Mouse (Mus musculus) limb, embryonic 13.5 days (tissue): ENCODE measurements around the gene Uba7. TPM values are rescaled to one million over a fixed set of nuclear protein-coding genes. Genes with fewer than 3 reads are reported as not detected.

ENCODE experiments used
- ATAC-seq: fragments of 200-750 bp; cut with Nextera tagmentation; 2 replicates; pipeline ENCODE4 v1.8.0; 2017; ENCODE audit warnings: low read depth, moderate number of reproducible peaks, moderate TSS enrichment; ENCODE audit not compliant: low FRiP score
- H3K27ac ChIP-seq: fragments of 300-500 bp; sonication (generic); 2 replicates; pipeline ENCODE4 v1.5.1; 2015; ENCODE audit warnings: inconsistent platforms, mild to moderate bottlenecking, moderate library complexity
- H3K27me3 ChIP-seq: fragments of 300-500 bp; sonication (generic); 2 replicates; pipeline ENCODE4 v1.6.1; 2015; ENCODE audit warnings: mild to moderate bottlenecking, inconsistent platforms
- H3K36me3 ChIP-seq: fragments of 300-500 bp; sonication (generic); 2 replicates; pipeline ENCODE4 v1.6.1; 2015; ENCODE audit warnings: inconsistent platforms, mild to moderate bottlenecking, moderate library complexity
- H3K4me1 ChIP-seq: fragments of 300-500 bp; sonication (generic); 2 replicates; pipeline ENCODE4 v1.6.1; 2015; ENCODE audit warnings: inconsistent platforms
- H3K4me2 ChIP-seq: fragments of 300-500 bp; sonication (generic); replicated peaks from 2 replicates; pipeline ENCODE4 v1.6.1; 2015; ENCODE audit warnings: inconsistent platforms, mild to moderate bottlenecking, moderate library complexity
- H3K4me3 ChIP-seq: fragments of 300-500 bp; sonication (generic); 2 replicates; pipeline ENCODE4 v1.5.1; 2015; ENCODE audit warnings: moderate library complexity, mild to moderate bottlenecking, inconsistent platforms
- H3K9ac ChIP-seq: fragments of 300-500 bp; sonication (generic); 2 replicates; pipeline ENCODE4 v1.6.1; 2015; ENCODE audit warnings: mild to moderate bottlenecking, inconsistent platforms
- H3K9me3 ChIP-seq: fragments of 300-500 bp; sonication (generic); 2 replicates; pipeline ENCODE4 v1.6.1; 2016; ENCODE audit warnings: inconsistent platforms
- WGBS: fragments of 180-500 bp; shearing (Covaris S2); methylation state at CpG from one replicate; pipeline ENCODE4 v1.1.7; 2015; 5-methylcytosine and 5-hydroxymethylcytosine counted together
- polyA plus RNA-seq: library from polyadenylated mRNA; unstranded; fragments of >200 nt; fragmentation: Nextera tagmentation; extraction: Ambion mirVana; gene quantifications from 2 replicates; pipeline ENCODE4 v1.2.1, GENCODE M21; 2015

The Uba7 gene
- polyA plus RNA-seq, 1 experiment from 2014 or later: 34.6 TPM

DNA sequence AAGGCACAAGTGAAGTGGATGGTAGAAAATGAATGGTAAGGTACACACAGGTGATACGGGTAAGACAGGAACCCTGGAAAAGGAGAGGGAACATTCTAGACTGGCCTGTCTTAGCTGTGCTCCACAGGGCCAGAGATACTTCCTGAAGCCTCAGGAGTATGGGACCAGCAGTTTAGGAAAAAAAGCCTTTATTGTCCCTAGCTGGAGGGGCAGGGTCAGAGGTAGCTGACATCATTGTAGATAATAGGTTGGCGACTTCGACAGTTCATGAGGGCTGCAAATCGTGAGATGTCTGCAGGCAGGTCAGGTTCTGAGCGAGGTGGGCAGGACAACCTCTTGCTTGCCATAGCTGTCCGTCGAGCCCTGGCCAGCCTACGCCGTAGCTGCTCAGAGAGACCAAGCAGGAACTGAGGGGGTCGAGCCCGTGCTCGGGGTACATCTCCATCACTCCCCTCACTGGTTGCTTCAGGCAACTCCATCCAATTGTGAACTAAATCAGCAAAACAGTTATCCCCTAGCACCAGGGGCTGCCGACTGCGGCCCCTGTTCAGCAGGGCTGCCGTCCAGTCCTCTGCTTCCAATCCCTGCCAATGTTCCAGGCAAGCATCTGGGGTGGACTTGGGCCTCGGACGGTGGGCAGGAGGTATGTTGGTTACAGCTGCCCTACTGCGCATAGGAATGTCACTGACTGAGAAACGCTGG lies 8.9 kb downstream of the Uba7 start:
- ATAC-seq: no peak
- Histone ChIP-seq H3K4me3 (peak overlapping the region; percentile 88), H3K27ac (peak overlapping the region; percentile 100), H3K4me1 (peaks cover 79% of the 10 kb centered on the region), H3K27me3 (no peaks in the 10 kb centered on the region), H3K4me2 (peak overlapping the region; percentile 97), H3K9ac (peak overlapping the region; percentile 88), H3K36me3 (peaks cover 6% of the 10 kb centered on the region; the same call in 1 of the 2 replicates), H3K9me3 (no peaks in the 10 kb centered on the region)
- 16% methylated on average over 19 of the region's 19 CpGs for WGBS

- Histone ChIP-seq H3K4me3 (peak overlapping the region; percentile 88), H3K4me2 (peak overlapping the region; percentile 97), H3K4me1 (peaks cover 75% of the 10 kb centered on the region), H3K9me3 (no peaks in the 10 kb centered on the region), H3K27ac (peak overlapping the region; percentile 100), H3K27me3 (no peaks in the 10 kb centered on the region), H3K36me3 (peaks cover 6% of the 10 kb centered on the region; the same call in 1 of the 2 replicates), H3K9ac (peak overlapping the region; percentile 88)
- WGBS: 17% methylated on average over 9 of the region's 9 CpGs
- ATAC-seq: no peak
These were observed 9.4 kb downstream of the Uba7 start for GRCm38 (mm10) chr9:107984754-107985055.

DNA sequence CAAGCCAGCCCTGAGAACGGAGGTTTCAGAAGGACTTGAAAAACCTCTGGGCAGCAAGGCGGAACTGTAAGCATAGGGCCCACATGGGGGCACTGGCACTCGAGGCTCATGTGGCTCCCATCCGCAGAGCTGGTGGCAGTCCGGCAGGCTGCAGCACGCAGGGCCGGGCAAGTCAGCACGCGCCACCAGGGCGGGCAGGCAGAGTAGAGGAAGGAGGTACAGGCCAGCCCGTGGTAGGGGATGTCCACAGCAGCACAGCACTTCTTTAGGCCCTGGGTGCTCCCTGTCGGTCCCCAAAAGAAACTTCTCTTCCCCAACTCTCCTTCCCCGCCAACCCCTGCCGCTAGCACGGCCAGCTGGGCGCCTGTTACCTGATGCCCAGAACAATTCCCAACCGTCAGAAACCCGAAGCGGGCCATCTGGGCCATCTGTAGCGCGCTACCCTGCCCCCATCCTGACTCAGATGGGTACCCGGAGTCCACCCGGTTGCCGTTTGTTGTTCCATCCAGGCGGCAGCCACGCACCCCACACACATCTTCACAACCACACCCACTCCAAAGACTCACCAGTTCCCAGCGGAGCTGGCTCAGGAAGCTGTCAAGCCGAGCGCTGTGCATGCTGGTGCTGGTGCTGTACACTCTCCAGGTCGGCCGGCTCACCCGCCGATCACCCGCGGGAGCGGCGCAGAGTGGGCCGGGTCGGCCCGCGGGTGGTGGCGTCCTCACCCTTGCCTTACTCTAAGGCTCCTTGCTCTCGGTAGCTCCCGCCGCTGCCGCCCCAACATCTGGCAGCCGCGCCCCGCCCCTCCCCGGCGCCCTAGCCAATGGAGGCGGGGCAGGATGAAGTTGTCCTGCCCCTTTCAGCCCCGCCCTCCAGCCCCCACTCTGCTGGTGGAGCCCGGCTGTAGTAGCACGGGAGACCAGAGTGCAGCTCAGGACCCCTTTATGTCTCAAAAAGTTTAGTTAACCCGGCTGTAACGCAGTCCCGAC lies 10.1 kb downstream of the Uba7 start, which contains the start of gene Inka1:
Gene Inka1 (minus strand): TSS at position 749 of the 989 bp plus-strand sequence.
- H3K9me3 ChIP-seq: no peaks in the 10 kb centered on the region
- ATAC-seq: peak; percentile 64
- peak within 1 kb of the TSS; percentile 100 for H3K27ac ChIP-seq
- H3K4me1 ChIP-seq: peaks cover 68% of the 10 kb centered on the region
- peaks cover 6% of the 10 kb centered on the region; the same call in 1 of the 2 replicates for H3K36me3 ChIP-seq
- under 1% methylated on average over 58 of the region's 58 CpGs for WGBS
- peak within 1 kb of the TSS; percentile 88 for H3K4me3 ChIP-seq
- no peaks in the 10 kb centered on the region for H3K27me3 ChIP-seq
- peak within 1 kb of the TSS; percentile 97 for H3K4me2 ChIP-seq
- peak within 1 kb of the TSS; percentile 88 for H3K9ac ChIP-seq

- Histone ChIP-seq H3K4me3 (peak overlapping the region; percentile 88), H3K36me3 (peaks cover 6% of the 10 kb centered on the region; the same call in 1 of the 2 replicates), H3K4me1 (peaks cover 58% of the 10 kb centered on the region), H3K27ac (peak overlapping the region; percentile 100), H3K4me2 (peak overlapping the region; percentile 97), H3K9ac (peak overlapping the region; percentile 88; the same call in 1 of the 2 replicates), H3K27me3 (no peaks in the 10 kb centered on the region), H3K9me3 (no peaks in the 10 kb centered on the region)
- WGBS: 5% methylated on average over 18 of the region's 18 CpGs
- no peak for ATAC-seq
These were observed 11.1 kb downstream of the Uba7 start for GRCm38 (mm10) chr9:107986376-107986775.

GRCm38 (mm10) chr9:107987950-107988349 lies 12.6 kb downstream of the Uba7 start:
- H3K4me3 ChIP-seq: no peak overlapping the region
- no peak overlapping the region for H3K4me2 ChIP-seq
- H3K27ac ChIP-seq: no peak overlapping the region
- H3K9me3 ChIP-seq: no peaks in the 10 kb centered on the region
- peak overlapping the region; percentile 19; the same call in 1 of the 2 replicates for H3K9ac ChIP-seq
- no peak for ATAC-seq
- no peaks in the 10 kb centered on the region for H3K27me3 ChIP-seq
- WGBS: 60% methylated on average over 3 of the region's 3 CpGs
- H3K36me3 ChIP-seq: peaks cover 6% of the 10 kb centered on the region; the same call in 1 of the 2 replicates
- H3K4me1 ChIP-seq: peaks cover 51% of the 10 kb centered on the region

- WGBS: 36% methylated on average over 2 of the region's 2 CpGs
- peak; percentile 33; the same call in 1 of the 2 replicates for ATAC-seq
- H3K9me3 ChIP-seq: no peaks in the 10 kb centered on the region
- no peak within 1 kb of the TSS for H3K27ac ChIP-seq
- no peaks in the 10 kb centered on the region for H3K27me3 ChIP-seq
- H3K4me1 ChIP-seq: peaks cover 22% of the 10 kb centered on the region
- H3K9ac ChIP-seq: no peak within 1 kb of the TSS
- no peaks in the 10 kb centered on the region for H3K36me3 ChIP-seq
- H3K4me3 ChIP-seq: no peak within 1 kb of the TSS
- no peak within 1 kb of the TSS for H3K4me2 ChIP-seq
These were observed 16.9 kb downstream of the Uba7 start, which contains the start of gene Cdhr4 for GRCm38 (mm10) chr9:107992197-107992596. Gene Cdhr4, plus strand, starts transcription at chr9:107992497.

GRCm38 (mm10) chr9:107993013-107993412 lies 17.7 kb downstream of the Uba7 start:
- Histone ChIP-seq H3K4me3 (no peak overlapping the region), H3K9ac (no peak overlapping the region), H3K27ac (no peak overlapping the region), H3K27me3 (no peaks in the 10 kb centered on the region), H3K4me2 (no peak overlapping the region), H3K4me1 (peaks cover 14% of the 10 kb centered on the region), H3K9me3 (no peaks in the 10 kb centered on the region), H3K36me3 (no peaks in the 10 kb centered on the region)
- no peak for ATAC-seq
- WGBS: 82% methylated on average over 11 of the region's 11 CpGs

- Histone ChIP-seq H3K9me3 (no peaks in the 10 kb centered on the region), H3K36me3 (no peaks in the 10 kb centered on the region), H3K4me2 (no peak overlapping the region), H3K4me3 (no peak overlapping the region), H3K9ac (no peak overlapping the region), H3K27me3 (no peaks in the 10 kb centered on the region), H3K27ac (no peak overlapping the region), H3K4me1 (peaks cover 9% of the 10 kb centered on the region; the same call in 1 of the 2 replicates)
- ATAC-seq: no peak
- WGBS: 67% methylated on average over 2 of the region's 2 CpGs
These were observed 19.2 kb downstream of the Uba7 start for GRCm38 (mm10) chr9:107994464-107994863.

DNA sequence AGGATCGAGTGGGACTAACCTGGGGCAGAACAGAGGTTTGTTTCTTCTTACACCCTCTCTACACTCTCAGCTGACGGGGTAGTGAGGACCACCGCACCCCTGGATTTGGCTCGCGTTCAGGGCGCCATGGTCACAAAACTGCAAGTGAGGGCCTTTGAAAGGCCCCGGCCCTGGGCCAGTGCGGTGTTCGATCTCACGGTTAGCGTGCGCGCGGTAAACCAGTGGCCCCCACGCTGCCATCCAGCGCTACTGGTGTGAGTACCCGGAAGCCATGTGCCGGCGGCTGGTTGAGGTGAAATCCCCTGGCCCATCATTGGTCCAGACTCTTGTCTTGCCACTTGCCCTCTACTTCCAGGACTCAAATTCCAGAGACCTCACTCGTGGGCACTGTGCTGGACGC lies 20.2 kb downstream of the Uba7 start:
- 95% methylated on average over 21 of the region's 21 CpGs for WGBS
- no peak for ATAC-seq
- H3K4me3 ChIP-seq: no peak overlapping the region
- no peaks in the 10 kb centered on the region for H3K9me3 ChIP-seq
- H3K27ac ChIP-seq: no peak overlapping the region
- H3K27me3 ChIP-seq: no peaks in the 10 kb centered on the region
- H3K4me1 ChIP-seq: peaks cover 9% of the 10 kb centered on the region; the same call in 1 of the 2 replicates
- no peak overlapping the region for H3K4me2 ChIP-seq
- H3K9ac ChIP-seq: no peak overlapping the region
- H3K36me3 ChIP-seq: no peaks in the 10 kb centered on the region

GRCm38 (mm10) chr9:107996049-107996448 lies 20.7 kb downstream of the Uba7 start, which contains the start of gene Gm20662:
Gene Gm20662, plus strand, starts transcription at chr9:107996349.
- Histone ChIP-seq H3K4me3 (no peak within 1 kb of the TSS), H3K4me1 (peaks cover 9% of the 10 kb centered on the region; the same call in 1 of the 2 replicates), H3K27ac (no peak within 1 kb of the TSS), H3K36me3 (no peaks in the 10 kb centered on the region), H3K9me3 (no peaks in the 10 kb centered on the region), H3K9ac (no peak within 1 kb of the TSS), H3K4me2 (no peak within 1 kb of the TSS), H3K27me3 (no peaks in the 10 kb centered on the region)
- ATAC-seq: no peak
- 93% methylated on average over 5 of the region's 5 CpGs for WGBS

- Histone ChIP-seq H3K9me3 (no peaks in the 10 kb centered on the region), H3K4me2 (peak within 1 kb of the TSS; percentile 88)
- under 1% methylated on average over 51 of the region's 51 CpGs for WGBS
These were observed 26.8 kb downstream of the Uba7 start, which contains the start of gene Ip6k1 for GRCm38 (mm10) chr9:108001922-108002770. Gene Ip6k1, plus strand, starts transcription at chr9:108002501.

More at GRCm38 (mm10) chr9:108001922-108002770, 26.8 kb downstream of the Uba7 start, which contains the start of gene Ip6k1:
- H3K27me3 ChIP-seq: no peaks in the 10 kb centered on the region
- peak within 1 kb of the TSS; percentile 95 for H3K4me3 ChIP-seq
- peak; percentile 100 for ATAC-seq
- H3K4me1 ChIP-seq: peaks cover 24% of the 10 kb centered on the region
- H3K36me3 ChIP-seq: no peaks in the 10 kb centered on the region
- H3K27ac ChIP-seq: peak within 1 kb of the TSS; percentile 90
- peak within 1 kb of the TSS; percentile 93 for H3K9ac ChIP-seq
